Mouse (Mus musculus): ENCODE data around the gene Emilin1.

GRCm38 (mm10) chr5:30887331-30887761, 25.9 kb upstream of the Emilin1 start:
- TF ChIP-seq CTCF (IDR thresholded peaks at IDR 0.05; ENCODE audit: extremely low read depth, insufficient read depth, insufficient read length, insufficient replicate concordance) (no peak), POLR2A (IDR thresholded peaks at IDR 0.05; ENCODE audit: low read depth, low read length) (peak; percentile 88)
